In the genomic region with DNA sequence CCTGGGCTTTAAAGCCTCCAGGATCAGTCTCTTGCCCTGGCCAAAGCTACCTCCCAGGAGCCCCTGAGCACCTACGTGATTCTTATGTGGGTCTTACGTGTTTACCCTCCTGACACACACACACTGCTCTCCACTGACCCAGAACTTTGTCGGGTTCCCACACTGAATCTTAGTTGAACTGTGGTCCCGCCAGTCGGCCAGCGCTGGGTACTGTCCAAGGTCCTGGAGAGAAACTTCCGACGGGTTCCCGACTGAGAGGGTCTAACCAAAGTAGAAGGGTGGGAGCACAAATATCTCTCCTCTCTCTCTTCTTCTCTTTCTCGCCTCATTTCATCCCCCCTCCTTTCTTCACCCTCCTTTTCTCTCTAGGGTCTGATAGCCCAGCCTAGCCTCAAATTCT, we compare ENCODE assay signal across 10 mouse cellular contexts. TPM values are rescaled to one million over a fixed set of nuclear protein-coding genes. Genes with fewer than 3 reads are reported as not detected.
DNase-seq lines count a peak whose midpoint lies in the region; ATAC-seq and TF ChIP-seq lines count a peak whose summit lies in the region.
"Had no signal": no experiment of that assay in that cellular context is flagged by ENCODE, and none has a peak within 500 bp of the region (broad histone marks: within the 10 kb centered on the region; RNA-seq: fewer than 3 reads in every experiment).

No protein-coding gene starts in this region.

- in situ Hi-C loops in CH12.LX (cut with MboI; ENCODE audit: low pct_ligation_motif_present, low pct_unique_long_range_greater_than_20kb, low sequenced_read_pairs): loop anchor here (5.0 kb wide), 1 partner anchor 431 kb away; no protein-coding TSS in a partner anchor

- no peak overlapping the region for H3K9ac ChIP-seq in intestine, embryonic 14.5 days (ENCODE audit: low read length)
- H3K9ac ChIP-seq in intestine, embryonic 15.5 days: no peak overlapping the region
- H3K9ac ChIP-seq in CH12.LX (ENCODE audit: insufficient read depth, low read depth): no peak overlapping the region
- no peak overlapping the region for H3K9ac ChIP-seq in liver, embryonic 11.5 days (ENCODE audit: low read depth, low read length)
- H3K9ac ChIP-seq: midbrain, embryonic 12.5 days had no signal

- no peaks in the 10 kb centered on the region for H3K4me1 ChIP-seq in intestine, embryonic 14.5 days (replicated peaks; ENCODE audit: control insufficient read depth, insufficient read depth, low read length)
- no peaks in the 10 kb centered on the region for H3K4me1 ChIP-seq in intestine, embryonic 15.5 days (replicated peaks)
- H3K4me1 ChIP-seq in CH12.LX (ENCODE audit: control insufficient read depth in 1 of 2, insufficient read depth in 2 of 2): no peaks in the 10 kb centered on the region
- no peaks in the 10 kb centered on the region for H3K4me1 ChIP-seq in liver, embryonic 11.5 days (replicated peaks; ENCODE audit: control insufficient read depth, insufficient read depth, low read length)

- no peaks in the 10 kb centered on the region for H3K79me2 ChIP-seq in CH12.LX (replicated peaks; ENCODE audit: control insufficient read depth, extremely low read depth, insufficient read depth, poor library complexity, severe bottlenecking)

- H3K27me3 ChIP-seq in intestine, embryonic 14.5 days (replicated peaks; ENCODE audit: control insufficient read depth, insufficient read depth, low read length): peaks cover 6% of the 10 kb centered on the region; the same call in 1 of the 2 replicates
- H3K27me3 ChIP-seq in intestine, embryonic 15.5 days (replicated peaks): 0 out of 2 replicates have a peak, but pooled peaks cover 7% of the 10 kb centered on the region
- peaks cover 52% of the 10 kb centered on the region for H3K27me3 ChIP-seq in CH12.LX (replicated peaks)
- H3K27me3 ChIP-seq in liver, embryonic 11.5 days (replicated peaks; ENCODE audit: control insufficient read depth, insufficient read depth, low read length): peaks cover 11% of the 10 kb centered on the region

- ATAC-seq in intestine, embryonic 14.5 days (replicated peaks; ENCODE audit: low FRiP score, low TSS enrichment, low read depth): no peak
- no peak for ATAC-seq in intestine, embryonic 15.5 days
- no peak for ATAC-seq in liver, embryonic 11.5 days (replicated peaks; ENCODE audit: low FRiP score)

- peaks cover 4% of the 10 kb centered on the region; the same call in 1 of the 2 replicates for H3K9me3 ChIP-seq in intestine, embryonic 14.5 days (ENCODE audit: control insufficient read depth, low read length)
- H3K9me3 ChIP-seq in intestine, embryonic 15.5 days: no peaks in the 10 kb centered on the region
- H3K9me3 ChIP-seq in CH12.LX (replicated peaks; ENCODE audit: low read length): peaks cover 17% of the 10 kb centered on the region
- H3K9me3 ChIP-seq in liver, embryonic 11.5 days (ENCODE audit: control insufficient read depth, low read length): no peaks in the 10 kb centered on the region

- no peak for TF ChIP-seq POLR2A in CH12.LX (IDR thresholded peaks at IDR 0.05; ENCODE audit: low read depth, low read length)

- H3K27ac ChIP-seq in intestine, embryonic 14.5 days (ENCODE audit: low read depth): no peak overlapping the region
- no peak overlapping the region for H3K27ac ChIP-seq in intestine, embryonic 15.5 days
- H3K27ac ChIP-seq in CH12.LX (ENCODE audit: insufficient read depth, low read depth): no peak overlapping the region
- H3K27ac ChIP-seq in liver, embryonic 11.5 days (ENCODE audit: low read depth, low read length): no peak overlapping the region
- H3K27ac ChIP-seq: midbrain, embryonic 12.5 days had no signal

- no peak for TF ChIP-seq EP300 in CH12.LX (IDR thresholded peaks at IDR 0.05; ENCODE audit: low read length)

- TF ChIP-seq RAD21 in CH12.LX (IDR thresholded peaks at IDR 0.05; ENCODE audit: low read depth, low read length): no peak

- no peak for TF ChIP-seq CTCF in CH12.LX (conservative IDR thresholded peaks at IDR 0.05 in 1 of 2, IDR thresholded peaks at IDR 0.05 in 1 of 2; ENCODE audit: low read depth in 2 of 2, low read length in 2 of 2)

- H3K36me3 ChIP-seq in intestine, embryonic 14.5 days (ENCODE audit: control insufficient read depth, insufficient read depth, low read length): no peaks in the 10 kb centered on the region
- H3K36me3 ChIP-seq in intestine, embryonic 15.5 days: no peaks in the 10 kb centered on the region
- H3K36me3 ChIP-seq in CH12.LX (replicated peaks in 1 of 2; ENCODE audit: control insufficient read depth in 1 of 2, insufficient read depth in 1 of 2, low read length in 1 of 2): no peaks in the 10 kb centered on the region
- H3K36me3 ChIP-seq in liver, embryonic 11.5 days (ENCODE audit: control insufficient read depth, insufficient read depth, low read length): no peaks in the 10 kb centered on the region
- H3K36me3 ChIP-seq: midbrain, embryonic 12.5 days had no signal

- H3K4me2 ChIP-seq in intestine, embryonic 14.5 days (ENCODE audit: low read length): no peak overlapping the region
- H3K4me2 ChIP-seq in intestine, embryonic 15.5 days (replicated peaks): no peak overlapping the region
- H3K4me2 ChIP-seq in CH12.LX (ENCODE audit: insufficient read depth, low read depth, poor library complexity, severe bottlenecking): no peak overlapping the region
- H3K4me2 ChIP-seq in liver, embryonic 11.5 days: no peak overlapping the region
- H3K4me2 ChIP-seq: midbrain, embryonic 12.5 days had no signal

- dilution Hi-C loops in CH12.LX (cut with MboI; ENCODE audit: extremely low pct_ligation_motif_present, extremely low pct_unique_long_range_greater_than_20kb, low sequenced_read_pairs): no loop called here

- DNase-seq in intestine, embryonic 14.5 days (ENCODE audit: low spot score): peak; percentile 87
- peak; percentile 10 for DNase-seq in CH12.LX (ENCODE audit: extremely low read depth)
- DNase-seq in adrenal gland, postnatal 36 days: peak; percentile 62 to 72
- peak; percentile 58 for DNase-seq in liver, embryonic 11.5 days (ENCODE audit: low spot score)
- DNase-seq in cerebellum, postnatal 4 days (ENCODE audit: low spot score in 2 of 2): no peak
- no peak for DNase-seq in layer of hippocampus, adult 18-20 months (ENCODE audit: low spot score in 2 of 2)
- no peak for DNase-seq in urinary bladder, adult 18-20 months (ENCODE audit: low spot score in 2 of 2)
- DNase-seq: thymus, adult 2 months had no signal

- no peak overlapping the region for H3K4me3 ChIP-seq in intestine, embryonic 14.5 days (ENCODE audit: low read depth, low read length)
- no peak overlapping the region for H3K4me3 ChIP-seq in intestine, embryonic 15.5 days (replicated peaks)
- no peak overlapping the region for H3K4me3 ChIP-seq in CH12.LX (replicated peaks in 1 of 3; ENCODE audit: low read depth in 2 of 3, low read length in 2 of 3, poor library complexity in 1 of 3)
- H3K4me3 ChIP-seq in liver, embryonic 11.5 days (ENCODE audit: low read depth, low read length): no peak overlapping the region
- H3K4me3 ChIP-seq: midbrain, embryonic 12.5 days had no signal

- WGBS in intestine, embryonic 14.5 days: 5% methylated on average over 10 of the region's 10 CpGs
- WGBS in intestine, embryonic 15.5 days: 3% methylated on average over 10 of the region's 10 CpGs
- WGBS in liver, embryonic 11.5 days: 6% methylated on average over 10 of the region's 10 CpGs

TF ChIP-seq in CH12.LX, 34 proteins besides CTCF, POLR2A, EP300 and RAD21:
- TF ChIP-seq SMC3 (IDR thresholded peaks at IDR 0.05; ENCODE audit: low read depth, low read length) (peak; percentile 3; the same call in 1 of the 2 replicates), SIN3A (IDR thresholded peaks at IDR 0.05; ENCODE audit: low read length) (no peak)

RNA-seq across cellular contexts. Expression of a gene that starts 11.7 kb away (rescaled TPM):
- polyA plus RNA-seq in intestine, embryonic 14.5 days (2014; fragmentation: Nextera tagmentation; extraction: Ambion mirVana): not detected in 2 replicates
- not detected in 2 replicates for polyA plus RNA-seq in intestine, embryonic 15.5 days (2015; fragmentation: Nextera tagmentation; extraction: Ambion mirVana)
- total RNA-seq in CH12.LX (2012; rRNA removed) (not detected in 2 replicates), CH12.LX (2014; rRNA removed) (not detected in 2 replicates)
- not detected in 2 replicates for polyA plus RNA-seq in CH12.LX (2012; ENCODE audit: insufficient read length, low read depth)
- not detected for total RNA-seq in adrenal gland, postnatal 36 days (2021)
- polyA plus RNA-seq in liver, embryonic 11.5 days (2014; fragmentation: Nextera tagmentation; extraction: Ambion mirVana): not detected in 2 replicates
- total RNA-seq in layer of hippocampus, adult 18-20 months (2021): not detected
- polyA plus RNA-seq: midbrain, embryonic 12.5 days had no signal

RNA-seq across cellular contexts. Expression of a gene that starts 33.3 kb away (rescaled TPM):
- 16.8 and 18.9 TPM in 2 replicates for polyA plus RNA-seq in intestine, embryonic 14.5 days (2014; fragmentation: Nextera tagmentation; extraction: Ambion mirVana)
- 14.4 and 17.0 TPM in 2 replicates for polyA plus RNA-seq in intestine, embryonic 15.5 days (2015; fragmentation: Nextera tagmentation; extraction: Ambion mirVana)
- total RNA-seq in CH12.LX (2012; rRNA removed) (0.29 and 0.64 TPM in 2 replicates), CH12.LX (2014; rRNA removed) (0.18 and 0.21 TPM in 2 replicates)
- polyA plus RNA-seq in CH12.LX (2012; ENCODE audit: insufficient read length, low read depth): 1.7 TPM in 2 replicates
- total RNA-seq in adrenal gland, postnatal 36 days (2021): 100 to 1,000 TPM; 104 to 156 TPM
- 0.90 and 1.1 TPM in 2 replicates for polyA plus RNA-seq in liver, embryonic 11.5 days (2014; fragmentation: Nextera tagmentation; extraction: Ambion mirVana)
- total RNA-seq in layer of hippocampus, adult 18-20 months (2021): 100 to 1,000 TPM; 329 to 337 TPM

Comparison
In these comparisons a context has a peak if more than half of its experiments do, and no peak if none do; other contexts are left out.
1. DNase-seq: peak in intestine, embryonic 14.5 days (single experiment), CH12.LX (single experiment), adrenal gland, postnatal 36 days (2 of 2) and liver, embryonic 11.5 days (single experiment); none in cerebellum, postnatal 4 days (0 of 2), layer of hippocampus, adult 18-20 months (0 of 2) and urinary bladder, adult 18-20 months (0 of 2).